In the genomic region with DNA sequence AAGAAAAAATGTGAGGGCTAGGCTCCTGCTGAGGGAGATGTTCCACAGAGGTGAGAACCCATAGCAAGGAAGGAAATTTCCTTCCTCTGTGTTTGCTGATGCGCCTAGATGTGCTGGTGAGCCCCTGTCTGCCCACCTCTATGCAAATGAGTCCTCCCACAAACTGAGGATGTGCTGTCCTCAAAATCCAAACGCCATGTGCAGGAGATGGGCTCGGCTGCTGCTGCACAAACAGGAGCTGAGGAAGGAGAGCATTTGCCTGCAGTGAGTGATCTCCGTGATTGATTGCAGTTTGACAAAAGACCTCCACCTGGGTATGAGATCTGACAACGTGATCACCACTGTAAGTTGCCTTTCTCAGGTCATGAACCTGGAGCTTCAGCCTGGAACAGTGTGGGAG, we compare ENCODE assay signal across 28 mouse cellular contexts.
A peak's percentile ranks its signal among the peaks of the same experiment; 100 is the strongest.
DNase-seq lines count a peak whose midpoint lies in the region; ATAC-seq and TF ChIP-seq lines count a peak whose summit lies in the region.
"Had no signal": no experiment of that assay in that cellular context is flagged by ENCODE, and none has a peak within 500 bp of the region (broad histone marks: within the 10 kb centered on the region; RNA-seq: fewer than 3 reads in every experiment).

No protein-coding gene starts in this region.

- peaks cover 4% of the 10 kb centered on the region; the same call in 1 of the 2 replicates for H3K4me1 ChIP-seq in cortical plate, adult 2 months (ENCODE audit: control insufficient read depth, insufficient read depth, low read length)
- peaks cover 23% of the 10 kb centered on the region for H3K4me1 ChIP-seq in neural tube, embryonic 15.5 days
- 0 out of 2 replicates have a peak, but pooled peaks cover 4% of the 10 kb centered on the region for H3K4me1 ChIP-seq in embryonic facial prominence, embryonic 10.5 days
- H3K4me1 ChIP-seq: embryonic facial prominence, embryonic 15.5 days; intestine, embryonic 15.5 days; kidney, embryonic 15.5 days; limb, embryonic 13.5 days; liver, embryonic 13.5 days had no signal

- peak overlapping the region; percentile 51; the same call in 1 of the 2 replicates for H3K27ac ChIP-seq in cortical plate, adult 2 months (ENCODE audit: insufficient read depth, low read length)
- peak overlapping the region; percentile 81 for H3K27ac ChIP-seq in left cerebral cortex, adult 2 months
- H3K27ac ChIP-seq in neural tube, embryonic 15.5 days (replicated peaks) = peak overlapping the region; percentile 18; the same call in 1 of the 2 replicates
- no peak overlapping the region for H3K27ac ChIP-seq in embryonic facial prominence, embryonic 10.5 days (replicated peaks)
- H3K27ac ChIP-seq: embryonic facial prominence, embryonic 15.5 days; gastrocnemius, adult 2 months; hindbrain, embryonic 15.5 days; intestine, embryonic 15.5 days; kidney, embryonic 15.5 days; limb, embryonic 13.5 days; liver, embryonic 13.5 days had no signal

- H3K4me2 ChIP-seq in neural tube, embryonic 15.5 days = no peak overlapping the region
- H3K4me2 ChIP-seq: embryonic facial prominence, embryonic 15.5 days; hindbrain, embryonic 15.5 days; intestine, embryonic 15.5 days; kidney, embryonic 15.5 days; limb, embryonic 13.5 days; liver, embryonic 13.5 days; midbrain, embryonic 11.5 days had no signal

- TF ChIP-seq POLR2A in cortical plate, adult 2 months (IDR thresholded peaks at IDR 0.05; ENCODE audit: extremely low read depth, insufficient read depth, low read length) = peak; percentile 58; the same call in 1 of the 2 replicates

- WGBS in neural tube, embryonic 15.5 days = 66% methylated on average over 5 of the region's 5 CpGs
- WGBS in embryonic facial prominence, embryonic 10.5 days = 75% methylated on average over 5 of the region's 5 CpGs

- H3K4me3 ChIP-seq in cortical plate, adult 2 months (ENCODE audit: insufficient read depth, low read length) = peak overlapping the region; percentile 31
- peak overlapping the region; percentile 42 for H3K4me3 ChIP-seq in left cerebral cortex, adult 2 months
- H3K4me3 ChIP-seq in neural tube, embryonic 15.5 days (replicated peaks) = no peak overlapping the region
- H3K4me3 ChIP-seq in embryonic facial prominence, embryonic 10.5 days = no peak overlapping the region
- H3K4me3 ChIP-seq: embryonic facial prominence, embryonic 15.5 days; gastrocnemius, adult 2 months; hindbrain, embryonic 15.5 days; intestine, embryonic 15.5 days; kidney, embryonic 15.5 days; limb, embryonic 13.5 days; liver, embryonic 13.5 days had no signal

- no peak for ATAC-seq in neural tube, embryonic 15.5 days (ENCODE audit: low FRiP score)
- ATAC-seq: forebrain, embryonic 16.5 days; intestine, embryonic 15.5 days; Patski had no signal

- no peaks in the 10 kb centered on the region for H3K9me3 ChIP-seq in neural tube, embryonic 15.5 days (replicated peaks)
- no peaks in the 10 kb centered on the region for H3K9me3 ChIP-seq in embryonic facial prominence, embryonic 10.5 days
- H3K9me3 ChIP-seq: embryonic facial prominence, embryonic 15.5 days; hindbrain, embryonic 15.5 days; kidney, embryonic 15.5 days; limb, embryonic 13.5 days; liver, embryonic 13.5 days had no signal

- TF ChIP-seq CTCF in cortical plate, adult 2 months (IDR thresholded peaks at IDR 0.05; ENCODE audit: extremely low read depth, insufficient read depth, low read length) = no peak
- TF ChIP-seq CTCF in left cerebral cortex, adult 2 months (IDR thresholded peaks at IDR 0.05) = no peak

- peak; percentile 33 for DNase-seq in left cerebral cortex, adult 11 months (ENCODE audit: low spot score)
- DNase-seq in left cerebral cortex, postnatal 10 days (ENCODE audit: extremely low spot score in 1 of 2, low spot score in 2 of 2) = no peak
- peak; percentile 46 to 49 for DNase-seq in left cerebral cortex, adult 2 months (ENCODE audit: extremely low spot score in 1 of 2, low spot score in 2 of 2)
- no peak for DNase-seq in kidney, adult 9 months
- no peak for DNase-seq in embryonic facial prominence, embryonic 10.5 days (ENCODE audit: low spot score)
- no peak for DNase-seq in heart, postnatal 4 days
- DNase-seq: adrenal gland, adult 2 months; B cell, adult 2 months; cerebellum, adult 2 months; cerebellum, postnatal 36 days; gastrocnemius, adult 2 months; kidney, postnatal 36 days; liver, embryonic 13.5 days; lung, adult 2 months; lung, postnatal 14 days; spleen, adult 18-20 months had no signal

- no peaks in the 10 kb centered on the region for H3K36me3 ChIP-seq in neural tube, embryonic 15.5 days
- H3K36me3 ChIP-seq in embryonic facial prominence, embryonic 10.5 days (replicated peaks) = no peaks in the 10 kb centered on the region
- H3K36me3 ChIP-seq: embryonic facial prominence, embryonic 15.5 days; G1E; hindbrain, embryonic 15.5 days; intestine, embryonic 15.5 days; kidney, embryonic 15.5 days; limb, embryonic 13.5 days; liver, embryonic 13.5 days had no signal

- intact Hi-C loops in left cerebral cortex, postnatal 10 days (cut with DNase I) = no loop called here
- intact Hi-C loops in left cerebral cortex, adult 2 months (cut with DNase I) = no loop called here

- H3K27me3 ChIP-seq in neural tube, embryonic 15.5 days (replicated peaks) = no peaks in the 10 kb centered on the region
- H3K27me3 ChIP-seq in embryonic facial prominence, embryonic 10.5 days (replicated peaks; ENCODE audit: low read depth, poor library complexity, severe bottlenecking) = no peaks in the 10 kb centered on the region
- H3K27me3 ChIP-seq: CH12.LX; embryonic facial prominence, embryonic 15.5 days; hindbrain, embryonic 15.5 days; intestine, embryonic 15.5 days; kidney, embryonic 15.5 days; limb, embryonic 13.5 days; liver, embryonic 13.5 days had no signal

- no peak overlapping the region for H3K9ac ChIP-seq in neural tube, embryonic 15.5 days (replicated peaks)
- H3K9ac ChIP-seq: embryonic facial prominence, embryonic 15.5 days; hindbrain, embryonic 15.5 days; intestine, embryonic 15.5 days; kidney, embryonic 15.5 days; limb, embryonic 13.5 days; liver, embryonic 13.5 days had no signal

Comparison
In these comparisons a context has a peak if more than half of its experiments do, and no peak if none do; other contexts are left out.
1. DNase-seq: peak in left cerebral cortex, adult 11 months (single experiment) and left cerebral cortex, adult 2 months (2 of 2); none in left cerebral cortex, postnatal 10 days (0 of 2), kidney, adult 9 months (single experiment), embryonic facial prominence, embryonic 10.5 days (single experiment) and heart, postnatal 4 days (single experiment).
2. H3K4me3 ChIP-seq: peak in cortical plate, adult 2 months (single experiment) and left cerebral cortex, adult 2 months (single experiment); none in neural tube, embryonic 15.5 days (single experiment) and embryonic facial prominence, embryonic 10.5 days (single experiment).